Mouse (Mus musculus): Measurements from ENCODE around the gene Tmcc3.

Gene Tmcc3

DNA sequence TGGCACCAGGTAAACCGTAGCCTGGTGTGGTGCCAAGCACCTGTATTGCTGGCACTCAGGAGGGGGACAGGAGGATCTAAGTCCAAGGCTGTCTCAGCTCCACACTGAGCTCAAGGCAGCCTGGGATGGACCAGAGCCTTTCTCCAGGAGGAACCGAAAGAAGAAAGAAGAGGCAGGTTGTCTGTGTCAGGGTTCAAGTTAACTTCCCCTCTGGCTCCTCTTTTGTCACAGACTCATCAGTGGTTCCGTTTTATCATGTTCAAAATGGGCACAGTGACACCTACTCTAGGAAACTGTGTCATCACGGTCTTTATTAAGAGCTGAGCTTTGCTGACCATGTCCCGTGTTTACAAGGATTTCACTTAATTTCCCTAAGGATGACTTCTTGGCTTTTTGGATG is 162.4 kb downstream of the Tmcc3 start:
- no peak for DNase-seq

DNA sequence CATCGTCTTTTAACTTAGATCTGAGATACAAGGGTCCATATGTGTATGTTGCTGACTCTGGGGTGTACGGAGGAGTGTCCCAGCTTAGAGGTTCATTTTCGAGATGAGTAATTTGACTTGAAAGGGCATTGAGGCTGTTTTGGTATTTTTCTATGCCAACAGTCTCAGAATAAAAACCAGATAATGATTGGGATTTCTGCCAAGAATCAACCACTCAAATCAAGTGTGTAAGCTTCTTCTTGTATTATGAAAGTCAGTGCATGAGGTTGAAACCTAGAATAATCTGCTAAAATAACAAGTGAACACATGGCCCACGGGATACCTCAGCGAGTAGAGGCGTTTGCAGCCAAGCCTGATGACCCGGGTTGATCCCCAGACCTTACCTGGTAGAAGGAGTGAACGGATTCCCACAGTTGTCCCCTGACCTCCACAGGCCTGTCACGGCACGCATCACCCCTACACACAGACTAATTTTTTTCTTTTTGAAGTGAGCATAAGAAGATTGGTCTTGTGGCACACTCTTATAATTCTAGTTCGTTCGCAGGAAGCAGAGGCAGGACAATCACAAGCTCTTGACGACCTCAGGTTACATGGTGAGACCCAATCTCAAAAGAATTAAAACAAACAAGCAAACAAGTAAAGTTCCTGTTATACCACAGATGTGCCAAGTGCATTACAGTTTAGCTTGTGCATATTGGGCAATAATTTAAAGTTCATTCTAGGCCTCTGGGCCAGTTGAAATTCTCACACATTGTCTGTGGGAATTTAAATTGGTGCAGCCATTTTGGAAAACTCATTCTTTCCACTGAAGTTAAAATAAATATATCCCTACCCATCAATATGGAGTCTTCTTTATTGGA is 165.8 kb downstream of the Tmcc3 start:
- DNase-seq: no peak

GRCm38 (mm10) chr10:94479646-94480045 is 167.9 kb downstream of the Tmcc3 start:
- peak; percentile 37 to 61 for DNase-seq

GRCm38 (mm10) chr10:94480380-94481101 is 168.8 kb downstream of the Tmcc3 start:
- peak; percentile 61 to 80 for DNase-seq

DNA sequence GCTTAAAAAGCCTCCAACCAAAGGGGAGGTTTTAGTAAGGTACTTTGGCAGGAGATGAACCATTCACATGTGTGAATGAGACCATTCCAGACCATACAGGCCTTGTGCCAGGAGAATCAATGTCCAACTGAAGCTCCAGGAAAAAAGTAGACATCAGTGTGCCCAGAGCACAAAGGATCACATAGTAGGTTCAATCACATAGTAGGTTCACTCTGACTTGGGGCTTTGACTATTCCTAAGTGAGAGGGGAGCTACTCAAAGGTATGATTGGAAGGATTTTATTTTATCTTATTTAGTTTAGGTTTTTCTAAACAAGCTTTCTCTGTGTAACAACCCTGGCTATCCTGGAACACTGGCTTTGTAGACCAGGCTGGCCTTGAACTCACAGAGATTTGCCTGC is 169.9 kb downstream of the Tmcc3 start:
- DNase-seq: no peak

DNA sequence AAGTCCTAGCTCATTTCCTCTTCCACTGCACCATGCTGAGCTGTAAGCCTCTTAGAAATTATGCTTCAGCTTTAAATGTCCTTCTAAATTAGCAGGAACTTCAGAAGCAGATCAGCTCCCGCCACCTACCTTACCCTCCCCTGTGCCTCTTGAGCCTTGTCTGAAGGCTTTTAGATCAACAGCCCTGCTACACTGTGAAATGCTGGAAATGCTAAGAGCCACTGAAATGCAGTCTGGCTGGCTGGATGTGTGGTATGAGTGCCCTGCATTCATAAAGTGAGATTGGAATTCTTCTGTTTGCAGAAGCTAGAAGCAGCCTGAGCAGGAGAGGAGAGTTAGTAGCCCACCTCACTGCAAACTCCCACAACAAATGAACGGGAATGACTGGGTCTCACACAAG is 174.4 kb downstream of the Tmcc3 start:
- no peak for DNase-seq

DNA sequence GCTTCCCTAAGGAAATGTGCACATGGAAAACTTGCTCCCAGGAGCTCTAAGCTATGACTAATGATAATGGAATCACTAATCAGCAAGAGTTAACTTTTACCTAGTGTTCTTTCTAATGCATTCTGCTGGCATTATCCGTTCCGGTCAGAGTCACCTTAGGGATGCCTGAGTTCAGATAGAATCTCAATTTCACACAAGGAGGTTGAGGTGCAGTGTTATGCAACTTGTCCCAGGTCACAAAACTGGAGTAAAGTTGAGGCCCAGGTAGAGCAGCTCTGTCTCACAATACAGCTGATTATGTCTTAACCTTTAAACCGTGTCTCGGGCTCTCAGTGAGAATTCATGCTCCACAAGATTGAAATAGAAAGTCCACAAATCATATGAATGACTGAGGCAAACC is 177.8 kb downstream of the Tmcc3 start:
- DNase-seq: peak; percentile 43 to 67

- no peak for DNase-seq
Observed at GRCm38 (mm10) chr10:94491006-94491405, 179.3 kb downstream of the Tmcc3 start.

- no peak for DNase-seq
Observed at GRCm38 (mm10) chr10:94494403-94494846, 182.7 kb downstream of the Tmcc3 start.

DNA sequence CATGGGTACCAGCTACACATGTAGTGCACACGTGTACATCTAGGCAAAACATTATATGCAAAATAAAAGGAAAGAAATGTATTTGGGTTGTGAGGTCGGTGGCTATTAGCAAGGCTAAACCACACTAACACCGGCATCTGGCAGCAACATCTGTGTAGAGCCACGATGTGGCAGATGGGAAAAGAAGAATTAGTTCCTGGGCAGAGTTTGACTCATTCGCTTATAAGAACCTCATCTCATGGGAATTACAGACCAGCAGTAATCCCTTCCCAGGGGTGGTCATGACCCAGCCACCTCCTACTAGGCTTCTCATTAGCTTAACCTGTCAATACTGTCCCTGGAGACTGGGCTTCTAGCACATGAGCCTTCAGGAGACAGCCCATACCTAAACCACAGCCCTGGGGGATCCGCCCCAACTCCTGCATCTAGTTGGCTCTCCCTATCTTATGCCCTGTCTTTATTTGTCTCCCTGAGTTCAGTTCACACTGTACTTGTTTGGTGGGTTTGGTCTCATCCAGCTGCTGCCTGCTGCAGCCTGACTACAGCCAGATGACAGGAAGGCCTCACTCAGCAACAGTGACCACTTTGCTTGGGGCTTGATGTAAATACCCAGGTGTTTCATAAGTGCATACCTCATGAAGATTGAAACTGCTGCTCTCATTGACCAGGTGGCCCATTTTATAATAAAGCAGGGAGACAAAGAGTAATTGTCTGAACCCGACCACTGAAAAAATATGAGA is 183.9 kb downstream of the Tmcc3 start:
- no peak for DNase-seq

DNA sequence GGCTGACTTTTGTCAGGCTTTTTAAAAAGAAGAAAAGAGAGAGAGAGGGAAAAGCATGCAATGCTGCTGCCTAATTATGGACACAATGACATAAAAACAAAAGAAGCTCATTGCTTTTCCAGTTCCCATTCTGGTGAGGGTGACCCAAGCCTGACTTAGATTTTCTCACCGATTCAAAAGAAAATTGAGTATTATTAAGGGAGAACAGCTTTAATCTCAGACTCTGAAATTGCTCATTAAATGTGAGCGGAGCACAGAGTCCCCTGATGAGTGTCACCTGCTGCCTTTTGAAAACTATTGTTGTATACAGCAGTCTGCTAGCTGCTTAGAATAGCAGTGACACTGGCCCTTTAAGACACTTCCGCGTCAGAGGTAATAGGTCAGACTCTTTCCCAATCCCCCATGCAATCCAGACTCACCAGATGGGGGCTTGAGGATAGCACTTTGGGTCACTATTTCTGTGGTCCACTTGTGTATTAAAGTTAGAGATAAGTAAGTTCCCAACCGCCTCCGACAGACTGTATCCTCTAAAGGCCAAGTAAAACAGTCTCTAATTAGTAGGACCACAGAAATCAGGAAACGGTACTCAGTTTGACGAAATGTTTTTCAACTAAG is 185.2 kb downstream of the Tmcc3 start:
- no peak for DNase-seq

DNA sequence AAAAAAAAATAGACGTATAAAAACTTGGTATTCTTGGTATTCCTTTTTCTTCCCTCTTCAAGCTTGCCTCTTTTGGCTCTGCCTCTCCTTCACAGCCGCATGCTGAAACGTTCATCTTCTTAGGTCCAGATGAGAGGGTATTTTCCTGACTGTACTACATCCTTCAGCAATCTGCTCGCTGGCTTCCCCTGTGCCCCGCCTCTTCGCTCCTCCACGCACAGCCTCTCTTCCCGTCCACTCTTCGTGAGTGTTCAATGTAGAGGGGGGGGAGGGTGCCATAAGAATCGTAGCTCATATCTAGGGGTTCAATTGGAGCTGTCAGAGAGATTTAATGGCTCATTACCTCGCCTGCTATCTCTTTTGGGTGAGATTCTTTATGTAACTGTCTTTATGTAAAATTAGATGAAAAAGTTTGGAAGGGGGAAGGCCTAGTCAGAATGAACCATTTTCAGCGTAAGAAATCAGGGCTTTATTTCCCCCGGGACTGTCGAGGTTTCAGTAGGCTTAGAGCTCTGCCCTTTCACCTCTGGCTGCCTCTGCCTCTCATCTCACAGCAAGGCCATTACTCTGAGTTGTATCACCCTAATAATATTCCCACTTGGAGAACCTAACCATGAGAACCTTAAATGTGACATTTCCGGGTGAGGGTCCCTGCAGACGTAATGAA is 188.6 kb downstream of the Tmcc3 start:
- no peak for DNase-seq

DNA sequence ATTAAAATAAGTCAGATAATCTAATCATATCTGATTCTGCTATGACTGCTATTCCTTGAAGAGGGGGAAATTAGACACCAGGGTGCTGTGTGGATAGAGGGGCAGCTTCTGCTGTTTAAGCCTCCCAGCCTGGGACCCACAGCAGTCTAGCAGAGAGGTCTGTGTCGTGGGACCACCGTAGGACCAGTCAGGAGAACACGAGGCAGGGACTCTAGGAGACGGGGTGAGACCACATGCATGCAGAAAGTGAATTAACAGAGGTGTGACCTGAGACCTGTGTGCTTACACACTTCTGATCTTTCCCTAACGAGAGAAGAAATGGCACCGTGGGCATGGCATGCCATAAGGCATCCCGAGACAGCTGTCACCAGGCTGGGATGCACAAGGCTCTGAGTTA is 189.1 kb downstream of the Tmcc3 start:
- DNase-seq: no peak

DNA sequence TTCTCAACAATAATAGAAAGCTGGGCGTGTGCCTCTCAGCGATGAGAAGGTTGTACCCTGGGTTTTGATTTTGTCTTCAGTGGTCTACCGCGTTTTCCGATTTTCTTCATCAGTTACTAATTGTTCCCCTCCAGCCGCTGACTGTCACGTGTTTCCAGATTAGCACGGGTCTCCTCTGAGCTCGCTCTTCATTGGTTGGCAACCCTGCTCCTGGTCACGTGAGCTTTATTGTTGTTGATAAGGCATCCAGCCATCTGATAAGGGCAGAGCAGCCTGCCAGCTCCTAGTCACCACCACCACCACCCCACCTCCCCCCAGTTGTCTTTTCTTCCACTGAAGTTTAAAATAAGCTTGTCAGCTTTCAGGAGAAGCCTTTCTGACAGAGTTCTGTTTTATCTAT is 190.0 kb downstream of the Tmcc3 start:
- DNase-seq: no peak

DNA sequence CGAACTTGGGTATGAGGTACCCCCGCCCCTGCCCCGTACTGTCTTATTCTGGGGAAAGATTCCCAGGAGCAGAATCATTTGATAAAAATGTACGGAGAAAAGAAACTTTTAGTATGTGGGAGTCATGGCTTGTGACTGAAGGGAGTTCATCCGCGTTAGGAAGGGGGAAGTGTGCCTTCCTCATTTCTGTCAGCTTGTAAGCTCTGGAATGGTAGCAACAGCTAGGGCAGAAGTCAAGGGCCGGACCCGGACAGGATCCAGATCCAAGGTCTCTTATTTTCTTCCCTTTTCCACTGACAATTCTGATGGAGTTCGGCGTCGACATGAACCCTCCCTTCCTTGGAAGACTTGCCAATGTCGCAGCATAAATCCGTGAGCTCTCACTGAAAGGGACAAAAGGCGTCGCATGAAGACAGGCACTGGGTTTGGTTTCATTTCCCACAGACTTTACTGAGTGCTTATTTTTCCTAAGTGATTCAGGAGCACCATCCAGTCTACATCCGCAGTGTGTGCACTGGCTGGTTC is 193.6 kb downstream of the Tmcc3 start:
- no peak for DNase-seq

GRCm38 (mm10) chr10:94508863-94509262 is 197.1 kb downstream of the Tmcc3 start:
- no peak for DNase-seq

GRCm38 (mm10) chr10:94512771-94513170 is 201.0 kb downstream of the Tmcc3 start:
- DNase-seq: no peak

GRCm38 (mm10) chr10:94514091-94514505 is 202.3 kb downstream of the Tmcc3 start:
- no peak for DNase-seq

- peak; percentile 68 to 70 for DNase-seq
Observed at GRCm38 (mm10) chr10:94514506-94515178, 202.9 kb downstream of the Tmcc3 start.

DNA sequence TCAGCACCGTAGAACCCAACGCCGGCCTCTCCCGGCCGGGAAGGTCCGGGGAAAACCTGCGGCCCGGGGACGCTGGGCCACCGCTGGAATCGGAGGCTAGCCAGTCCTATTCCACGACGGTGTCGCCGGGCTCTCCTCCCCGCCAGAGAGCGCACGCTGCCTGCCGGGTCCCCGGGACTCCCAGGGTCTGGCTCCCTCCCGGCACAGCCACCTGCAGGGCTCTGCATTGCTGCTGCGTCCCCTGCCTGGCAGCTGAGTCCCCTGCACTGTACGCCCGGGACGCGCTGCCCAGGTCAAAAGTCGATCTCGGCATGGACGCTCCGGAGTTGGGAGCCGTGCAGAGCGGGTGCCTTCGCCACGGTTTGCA is 203.4 kb downstream of the Tmcc3 start:
- peak; percentile 72 to 74 for DNase-seq

- DNase-seq: peak in 1 of 2 experiments; percentile 14
Observed at GRCm38 (mm10) chr10:94515583-94515982, 203.8 kb downstream of the Tmcc3 start.

DNA sequence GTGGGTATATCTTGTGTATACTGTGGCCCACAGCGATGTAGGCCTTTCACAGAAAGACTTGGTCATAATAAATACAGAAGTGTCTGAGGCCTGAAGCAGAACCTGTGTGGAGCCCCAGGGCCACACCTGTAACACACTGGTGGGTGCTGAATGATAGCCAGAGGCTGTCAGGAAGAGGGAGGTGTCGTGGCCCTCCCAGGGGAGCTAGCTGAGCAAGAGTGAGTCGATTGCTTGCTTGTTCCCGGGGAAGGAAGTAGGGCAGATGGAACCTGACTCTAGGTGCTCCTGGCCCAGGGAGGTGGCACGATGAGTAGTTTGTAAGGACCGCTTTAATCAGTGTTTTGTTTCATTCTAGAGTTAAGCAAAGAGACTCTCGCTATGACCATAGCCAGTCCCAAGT is 208.1 kb downstream of the Tmcc3 start:
- DNase-seq: no peak
